Mouse (Mus musculus) heart, postnatal 0 days (tissue): ENCODE measurements around the gene Phf7.

Source experiments
- CTCF ChIP-seq: IDR thresholded peaks from 2 replicates; pipeline ENCODE4 v1.5.1; 2016; ENCODE audit warnings: antibody characterized with exemption, control low read depth, low read depth
- EP300 ChIP-seq: IDR thresholded peaks from 2 replicates; pipeline ENCODE4 v1.6.1; 2016; ENCODE audit warnings: antibody characterized with exemption, low read depth

- TF ChIP-seq CTCF (no peak), EP300 (no peak)
These were observed 51.1 kb downstream of the Phf7 start for GRCm38 (mm10) chr14:31200038-31200437.
